Mouse (Mus musculus) embryo, embryonic 11 days (tissue): Measurements from ENCODE around the gene Saxo2.

Source experiments
- DNase-seq: peaks from one replicate; pipeline ENCODE4 v3.0.0-alpha.2; 2015

Gene Saxo2

GRCm38 (mm10) chr7:82648353-82649080 is at the start of gene Saxo2, which contains the start of gene Efl1:
Gene Saxo2, minus strand, starts transcription at chr7:82648528.
Gene Efl1, plus strand, starts transcription at chr7:82648614.
- peak; percentile 97 for DNase-seq

GRCm38 (mm10) chr7:82697668-82698067 is 49.3 kb upstream of the Saxo2 start:
- peak; percentile 44 for DNase-seq

GRCm38 (mm10) chr7:82691021-82691738 is 42.9 kb upstream of the Saxo2 start:
- no peak for DNase-seq

- DNase-seq: peak; percentile 22
Observed at GRCm38 (mm10) chr7:82688736-82689135, 40.4 kb upstream of the Saxo2 start.

GRCm38 (mm10) chr7:82679901-82680300 is 31.6 kb upstream of the Saxo2 start:
- DNase-seq: no peak

GRCm38 (mm10) chr7:82676834-82677233 is 28.5 kb upstream of the Saxo2 start:
- DNase-seq: peak; percentile 15

- no peak for DNase-seq
Observed at GRCm38 (mm10) chr7:82676001-82676400, 27.7 kb upstream of the Saxo2 start.

- no peak for DNase-seq
Observed at GRCm38 (mm10) chr7:82664604-82665003, 16.3 kb upstream of the Saxo2 start.

GRCm38 (mm10) chr7:82649081-82649445 is 735 bp upstream of the Saxo2 start:
- DNase-seq: no peak

- DNase-seq: no peak
Observed at GRCm38 (mm10) chr7:82647909-82648308, 419 bp downstream of the Saxo2 start.

GRCm38 (mm10) chr7:82647183-82647582 is 1.1 kb downstream of the Saxo2 start:
- DNase-seq: no peak

GRCm38 (mm10) chr7:82625342-82625741 is 23.0 kb downstream of the Saxo2 start:
- DNase-seq: peak; percentile 66

- peak; percentile 26 for DNase-seq
Observed at GRCm38 (mm10) chr7:82609629-82610028, 38.7 kb downstream of the Saxo2 start.

GRCm38 (mm10) chr7:82605425-82605824 is 42.9 kb downstream of the Saxo2 start:
- no peak for DNase-seq

GRCm38 (mm10) chr7:82602008-82602407 is 46.3 kb downstream of the Saxo2 start:
- no peak for DNase-seq

GRCm38 (mm10) chr7:82590931-82591330 is 57.4 kb downstream of the Saxo2 start:
- DNase-seq: no peak
